Mouse (Mus musculus) layer of hippocampus, adult 2 months (tissue): Measurements from ENCODE around the gene Iqcg. TPM values are rescaled to one million over a fixed set of nuclear protein-coding genes. Genes with fewer than 3 reads are reported as not detected.
A peak's percentile ranks its signal among the peaks of the same experiment; 100 is the strongest.

Source experiments
- DNase-seq, 2 experiments: peaks; one replicate each; pipeline ENCODE4 v3.0.0; 2022; ENCODE audit warnings: low spot score in 2 of 2
- H3K27ac ChIP-seq: fragments of 200-600 bp; 2 replicates; pipeline ENCODE4 v1.8.1; 2022
- H3K4me3 ChIP-seq: fragments of 200-600 bp; 2 replicates; pipeline ENCODE4 v1.8.1; 2022; ENCODE audit warnings: mild to moderate bottlenecking
- CTCF ChIP-seq: fragments of 200-600 bp; conservative IDR thresholded peaks from 2 replicates; pipeline ENCODE4 v1.8.1; 2022; ENCODE audit warnings: antibody characterized with exemption, mild to moderate bottlenecking, moderate library complexity
- long read RNA-seq, 2 experiments: library from polyadenylated mRNA; stranded (forward); transcript quantifications; one replicate each; pipeline ENCODE4 v2.0.0; 2021; ENCODE audit warnings: borderline mapping rate in 2 of 2
- total RNA-seq, 2 experiments: library from RNA; stranded (reverse); gene quantifications; 2 replicates each; pipeline ENCODE4 v1.2.3; 2021

Iqcg gene
- total RNA-seq, result 1 to 10 TPM; 4.8 to 5.4 TPM
- long read RNA-seq, experiment 1, full-length matches to known transcripts, result 2 of 2 reads
- long read RNA-seq, experiment 1, partial matches to known transcripts, result 0 of 2 reads
- long read RNA-seq, experiment 1, other reads (novel, unspliced or antisense), result 0 of 2 reads
- long read RNA-seq, experiment 2, full-length matches to known transcripts, result 4 of 6 reads
- long read RNA-seq, experiment 2, partial matches to known transcripts, result 0 of 6 reads
- long read RNA-seq, experiment 2, other reads (novel, unspliced or antisense), result 2 of 6 reads

- TF ChIP-seq CTCF, result no peak
- DNase-seq, result peak; percentile 78 to 87
- Histone ChIP-seq H3K4me3 (peak within 1 kb of the TSS; percentile 75), H3K27ac (peak within 1 kb of the TSS; percentile 100)
Measured at GRCm38 (mm10) chr16:33056095-33056785, at the start of gene Iqcg, which contains the start of gene Rpl35a. TSS of gene Iqcg (minus strand) at chr16:33056218. TSS of gene Rpl35a (plus strand) at chr16:33056453.

- H3K27ac ChIP-seq, result no peak overlapping the region
Measured at GRCm38 (mm10) chr16:33085666-33086065, 29.6 kb upstream of the Iqcg start.

GRCm38 (mm10) chr16:33083996-33084395, 28.0 kb upstream of the Iqcg start:
- H3K27ac ChIP-seq, result no peak overlapping the region
- no peak for TF ChIP-seq CTCF
- no peak for DNase-seq

More at GRCm38 (mm10) chr16:33085666-33086065, 29.6 kb upstream of the Iqcg start:
- TF ChIP-seq CTCF, result no peak
- H3K4me3 ChIP-seq, result no peak overlapping the region
- DNase-seq, result no peak

GRCm38 (mm10) chr16:33082951-33083350, 26.9 kb upstream of the Iqcg start:
- no peak overlapping the region for H3K27ac ChIP-seq
- H3K4me3 ChIP-seq, result no peak overlapping the region
- DNase-seq, result no peak
- TF ChIP-seq CTCF, result no peak

More at GRCm38 (mm10) chr16:33083996-33084395, 28.0 kb upstream of the Iqcg start:
- no peak overlapping the region for H3K4me3 ChIP-seq

- TF ChIP-seq CTCF, result no peak
- DNase-seq, result no peak
- H3K27ac ChIP-seq, result no peak overlapping the region
Measured at GRCm38 (mm10) chr16:33080063-33080462, 24.0 kb upstream of the Iqcg start.

GRCm38 (mm10) chr16:33077069-33077627, 21.1 kb upstream of the Iqcg start:
- TF ChIP-seq CTCF, result no peak
- Histone ChIP-seq H3K27ac (no peak overlapping the region), H3K4me3 (no peak overlapping the region)
- DNase-seq, result no peak

More at GRCm38 (mm10) chr16:33080063-33080462, 24.0 kb upstream of the Iqcg start:
- H3K4me3 ChIP-seq, result no peak overlapping the region

GRCm38 (mm10) chr16:33076078-33076477, 20.1 kb upstream of the Iqcg start:
- DNase-seq, result no peak
- no peak overlapping the region for H3K4me3 ChIP-seq
- TF ChIP-seq CTCF, result no peak
- no peak overlapping the region for H3K27ac ChIP-seq

- no peak overlapping the region for H3K27ac ChIP-seq
- DNase-seq, result no peak
- TF ChIP-seq CTCF, result no peak
- no peak overlapping the region for H3K4me3 ChIP-seq
Measured at GRCm38 (mm10) chr16:33074967-33075366, 18.9 kb upstream of the Iqcg start.

- Histone ChIP-seq H3K4me3 (no peak overlapping the region), H3K27ac (no peak overlapping the region)
- DNase-seq, result no peak
- TF ChIP-seq CTCF, result no peak
Measured at GRCm38 (mm10) chr16:33072871-33073557, 17.0 kb upstream of the Iqcg start.

- no peak overlapping the region for H3K4me3 ChIP-seq
- peak; percentile 36 for TF ChIP-seq CTCF
Measured at GRCm38 (mm10) chr16:33070928-33071327, 14.9 kb upstream of the Iqcg start.

GRCm38 (mm10) chr16:33064636-33065035, 8.6 kb upstream of the Iqcg start:
- no peak for TF ChIP-seq CTCF
- no peak for DNase-seq
- Histone ChIP-seq H3K4me3 (no peak overlapping the region), H3K27ac (no peak overlapping the region)

More at GRCm38 (mm10) chr16:33070928-33071327, 14.9 kb upstream of the Iqcg start:
- DNase-seq, result no peak
- H3K27ac ChIP-seq, result no peak overlapping the region

GRCm38 (mm10) chr16:33063267-33063666, 7.2 kb upstream of the Iqcg start:
- no peak for TF ChIP-seq CTCF
- Histone ChIP-seq H3K27ac (peak overlapping the region; percentile 95), H3K4me3 (peak overlapping the region; percentile 85)
- no peak for DNase-seq

GRCm38 (mm10) chr16:33062682-33063131, 6.7 kb upstream of the Iqcg start:
- peak; percentile 75 to 89 for DNase-seq
- TF ChIP-seq CTCF, result no peak
- peak overlapping the region; percentile 95 for H3K27ac ChIP-seq
- H3K4me3 ChIP-seq, result peak overlapping the region; percentile 85
